Mouse (Mus musculus): ENCODE data around the gene Olfr157.
"Not testable (repeated sequence)": the region's sequence is repeated elsewhere in the genome, so short reads cannot be mapped to it uniquely, and the experiment has no call there.

Gene Olfr157

DNA sequence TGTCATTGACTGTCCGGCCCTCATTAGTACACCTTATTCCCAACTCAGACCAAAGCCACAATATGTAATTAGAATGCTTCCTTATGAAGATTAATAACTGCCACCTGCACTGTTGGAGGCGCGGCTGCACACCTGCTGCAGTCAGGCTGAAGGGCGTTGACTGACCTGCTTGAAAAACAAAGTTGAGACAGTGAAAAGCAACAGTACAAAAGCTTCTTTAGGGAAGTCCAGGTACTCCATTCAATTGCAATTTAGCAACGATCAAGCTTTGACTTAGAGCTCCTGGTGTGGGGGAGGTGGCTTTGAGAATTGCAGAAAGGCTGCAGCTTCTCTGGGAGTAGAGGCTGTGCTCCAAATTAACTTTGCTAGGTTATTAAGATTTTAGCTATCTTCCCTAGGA is 44.2 kb downstream of the Olfr157 start:
- DNase-seq (ENCODE audit: low spot score): not testable (repeated sequence)

DNA sequence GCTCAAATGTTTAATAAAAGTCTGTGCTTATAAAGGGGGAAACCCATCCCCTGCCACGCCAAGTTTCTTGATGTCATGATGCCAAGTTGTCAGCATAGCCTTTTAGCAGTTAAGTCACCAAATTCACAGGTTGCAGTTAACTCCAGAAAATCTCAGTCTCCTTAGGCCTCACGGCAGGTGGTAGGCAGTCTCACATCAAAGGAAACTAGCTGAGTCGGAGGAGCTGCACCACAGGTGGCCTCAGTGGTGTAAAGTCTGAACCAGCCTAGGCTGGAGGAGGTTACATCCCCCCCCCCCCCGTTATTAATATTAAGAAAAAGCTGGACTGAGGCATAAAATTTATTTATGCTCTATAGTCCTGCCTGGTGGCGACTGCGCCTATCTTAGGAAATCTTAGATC is 44.7 kb downstream of the Olfr157 start:
- DNase-seq (ENCODE audit: low spot score): no peak
